In genomic region chr4:155274451-155274850, GRCm38 (mm10) we compare ENCODE assay signal across 24 mouse cellular contexts. TPM values are rescaled to one million over a fixed set of nuclear protein-coding genes. Genes with fewer than 3 reads are reported as not detected.
DNase-seq lines count a peak whose midpoint lies in the region; ATAC-seq and TF ChIP-seq lines count a peak whose summit lies in the region.
"Had no signal": no experiment of that assay in that cellular context is flagged by ENCODE, and none has a peak within 500 bp of the region (broad histone marks: within the 10 kb centered on the region; RNA-seq: fewer than 3 reads in every experiment).

No protein-coding gene starts in this region.

- DNase-seq in heart, embryonic 10.5 days (ENCODE audit: low spot score), result no peak
- DNase-seq in heart, postnatal 14 days, result no peak
- DNase-seq in layer of hippocampus, adult 2 months (ENCODE audit: low spot score in 2 of 2), result no peak
- DNase-seq in layer of hippocampus, postnatal 10 days (ENCODE audit: low spot score in 2 of 2), result no peak
- DNase-seq in ovary, postnatal 10 days (ENCODE audit: low spot score), result no peak
- DNase-seq: adrenal gland, adult 8-10 months; cerebellum, adult 9-10 months; gastrocnemius, postnatal 14 days; heart, adult 11 months; heart, postnatal 36 days; kidney, adult 2 months; kidney, postnatal 10 days; layer of hippocampus, adult 9-11 months; lung, postnatal 36 days; thymus, postnatal 14 days had no signal

- H3K9ac ChIP-seq in embryonic facial prominence, embryonic 12.5 days, result no peak overlapping the region
- peak overlapping the region; percentile 39; the same call in 1 of the 2 replicates for H3K9ac ChIP-seq in limb, embryonic 13.5 days
- H3K9ac ChIP-seq in hindbrain, embryonic 12.5 days, result no peak overlapping the region
- H3K9ac ChIP-seq: forebrain, embryonic 13.5 days; neural tube, embryonic 13.5 days had no signal

- H3K4me3 ChIP-seq in heart, embryonic 10.5 days, result no peak overlapping the region
- H3K4me3 ChIP-seq in layer of hippocampus, adult 2 months, result no peak overlapping the region
- no peak overlapping the region for H3K4me3 ChIP-seq in embryonic facial prominence, embryonic 12.5 days
- H3K4me3 ChIP-seq in limb, embryonic 13.5 days, result no peak overlapping the region
- no peak overlapping the region for H3K4me3 ChIP-seq in hindbrain, embryonic 12.5 days
- H3K4me3 ChIP-seq: forebrain, embryonic 13.5 days; hindbrain, embryonic 13.5 days; midbrain, embryonic 12.5 days; neural tube, embryonic 13.5 days had no signal

- TF ChIP-seq CTCF in layer of hippocampus, adult 2 months (conservative IDR thresholded peaks at IDR 0.05), result no peak

- H3K27ac ChIP-seq in heart, embryonic 10.5 days, result 0 out of 2 replicates have a peak overlapping the region, but pooled peaks have one; percentile 42
- peak overlapping the region; percentile 24 for H3K27ac ChIP-seq in layer of hippocampus, adult 2 months
- peak overlapping the region; percentile 41; the same call in 1 of the 2 replicates for H3K27ac ChIP-seq in embryonic facial prominence, embryonic 12.5 days
- peak overlapping the region; percentile 72 for H3K27ac ChIP-seq in limb, embryonic 13.5 days
- H3K27ac ChIP-seq in hindbrain, embryonic 12.5 days, result no peak overlapping the region
- H3K27ac ChIP-seq: forebrain, embryonic 13.5 days; hindbrain, embryonic 13.5 days; midbrain, embryonic 12.5 days; neural tube, embryonic 13.5 days had no signal

- intact Hi-C loops in heart, postnatal 14 days (cut with DNase I), result no loop called here

- no peaks in the 10 kb centered on the region for H3K27me3 ChIP-seq in heart, embryonic 10.5 days (ENCODE audit: insufficient read depth, poor library complexity, severe bottlenecking)
- H3K27me3 ChIP-seq in embryonic facial prominence, embryonic 12.5 days, result no peaks in the 10 kb centered on the region
- H3K27me3 ChIP-seq in limb, embryonic 13.5 days, result no peaks in the 10 kb centered on the region
- H3K27me3 ChIP-seq in hindbrain, embryonic 12.5 days, result no peaks in the 10 kb centered on the region
- H3K27me3 ChIP-seq: forebrain, embryonic 13.5 days; hindbrain, embryonic 13.5 days; midbrain, embryonic 12.5 days; neural tube, embryonic 13.5 days had no signal

- no peak overlapping the region for H3K4me2 ChIP-seq in embryonic facial prominence, embryonic 12.5 days (replicated peaks)
- no peak overlapping the region for H3K4me2 ChIP-seq in limb, embryonic 13.5 days (replicated peaks)
- no peak overlapping the region for H3K4me2 ChIP-seq in hindbrain, embryonic 12.5 days (replicated peaks)
- H3K4me2 ChIP-seq: forebrain, embryonic 13.5 days; hindbrain, embryonic 13.5 days; liver, embryonic 11.5 days; midbrain, embryonic 12.5 days; neural tube, embryonic 13.5 days had no signal

- H3K4me1 ChIP-seq in heart, embryonic 10.5 days, result peaks cover 11% of the 10 kb centered on the region
- peaks cover 26% of the 10 kb centered on the region for H3K4me1 ChIP-seq in embryonic facial prominence, embryonic 12.5 days
- H3K4me1 ChIP-seq in limb, embryonic 13.5 days, result peaks cover 39% of the 10 kb centered on the region
- H3K4me1 ChIP-seq in hindbrain, embryonic 12.5 days, result peaks cover 8% of the 10 kb centered on the region

- H3K9me3 ChIP-seq in heart, embryonic 10.5 days, result no peaks in the 10 kb centered on the region
- no peaks in the 10 kb centered on the region for H3K9me3 ChIP-seq in embryonic facial prominence, embryonic 12.5 days
- no peaks in the 10 kb centered on the region for H3K9me3 ChIP-seq in limb, embryonic 13.5 days
- H3K9me3 ChIP-seq in hindbrain, embryonic 12.5 days (replicated peaks), result no peaks in the 10 kb centered on the region
- H3K9me3 ChIP-seq: forebrain, embryonic 13.5 days; G1E; hindbrain, embryonic 13.5 days; midbrain, embryonic 12.5 days; neural tube, embryonic 13.5 days had no signal

- H3K36me3 ChIP-seq in heart, embryonic 10.5 days, result no peaks in the 10 kb centered on the region
- no peaks in the 10 kb centered on the region for H3K36me3 ChIP-seq in embryonic facial prominence, embryonic 12.5 days
- H3K36me3 ChIP-seq in limb, embryonic 13.5 days, result no peaks in the 10 kb centered on the region
- H3K36me3 ChIP-seq in hindbrain, embryonic 12.5 days, result peaks cover 12% of the 10 kb centered on the region
- H3K36me3 ChIP-seq: G1E had no signal

- ATAC-seq in embryonic facial prominence, embryonic 12.5 days (ENCODE audit: insufficient number of reproducible peaks, insufficient read depth, low FRiP score, low TSS enrichment), result no peak
- ATAC-seq in limb, embryonic 13.5 days (ENCODE audit: low FRiP score, low read depth), result no peak
- no peak for ATAC-seq in hindbrain, embryonic 12.5 days (ENCODE audit: low FRiP score)
- ATAC-seq: forebrain, embryonic 13.5 days had no signal

- WGBS in heart, embryonic 10.5 days, result 43% methylated on average over 5 of the region's 5 CpGs
- WGBS in embryonic facial prominence, embryonic 12.5 days, result 42% methylated on average over 5 of the region's 5 CpGs
- 37% methylated on average over 5 of the region's 5 CpGs for WGBS in limb, embryonic 13.5 days
- WGBS in hindbrain, embryonic 12.5 days, result 54% methylated on average over 5 of the region's 5 CpGs

RNA-seq across cellular contexts. Expression of gene Faap20, which starts 24.8 kb away (rescaled TPM):
- 77.0 and 87.4 TPM in 2 replicates for polyA plus RNA-seq in heart, embryonic 10.5 days (2016; fragmentation: Nextera tagmentation; extraction: Ambion mirVana)
- total RNA-seq in heart, postnatal 14 days (2021), result 10 to 100 TPM; 19.0 to 19.6 TPM
- 10 to 100 TPM; 29.2 to 34.3 TPM for total RNA-seq in layer of hippocampus, adult 2 months (2021)
- 10 to 100 TPM; 22.2 to 24.3 TPM for total RNA-seq in layer of hippocampus, postnatal 10 days (2021)
- polyA plus RNA-seq in embryonic facial prominence, embryonic 12.5 days (2016; fragmentation: Nextera tagmentation; extraction: Ambion mirVana), result 85.1 and 87.4 TPM in 2 replicates
- polyA plus RNA-seq in limb, embryonic 13.5 days (2015; fragmentation: Nextera tagmentation; extraction: Ambion mirVana), result 92.1 and 97.8 TPM in 2 replicates
- polyA plus RNA-seq in hindbrain, embryonic 12.5 days (2016; fragmentation: Nextera tagmentation; extraction: Ambion mirVana), result 90.8 and 98.6 TPM in 2 replicates

RNA-seq across cellular contexts. Expression of gene Ski, which starts 52.1 kb away (rescaled TPM):
- 7.5 and 11.3 TPM in 2 replicates for polyA plus RNA-seq in heart, embryonic 10.5 days (2016; fragmentation: Nextera tagmentation; extraction: Ambion mirVana)
- 10 to 100 TPM; 65.0 to 65.3 TPM for total RNA-seq in heart, postnatal 14 days (2021)
- 100 to 1,000 TPM; 128 to 136 TPM for total RNA-seq in layer of hippocampus, adult 2 months (2021)
- total RNA-seq in layer of hippocampus, postnatal 10 days (2021), result 100 to 1,000 TPM; 118 TPM
- 16.8 and 17.7 TPM in 2 replicates for polyA plus RNA-seq in embryonic facial prominence, embryonic 12.5 days (2016; fragmentation: Nextera tagmentation; extraction: Ambion mirVana)
- 24.4 and 24.8 TPM in 2 replicates for polyA plus RNA-seq in limb, embryonic 13.5 days (2015; fragmentation: Nextera tagmentation; extraction: Ambion mirVana)
- polyA plus RNA-seq in hindbrain, embryonic 12.5 days (2016; fragmentation: Nextera tagmentation; extraction: Ambion mirVana), result 12.6 and 13.5 TPM in 2 replicates
